Mouse (Mus musculus) embryo, embryonic 11 days (tissue): ENCODE measurements around the gene Cat.

Experiments
- DNase-seq: peaks from one replicate; pipeline ENCODE4 v3.0.0-alpha.2; 2015

Gene Cat

DNA sequence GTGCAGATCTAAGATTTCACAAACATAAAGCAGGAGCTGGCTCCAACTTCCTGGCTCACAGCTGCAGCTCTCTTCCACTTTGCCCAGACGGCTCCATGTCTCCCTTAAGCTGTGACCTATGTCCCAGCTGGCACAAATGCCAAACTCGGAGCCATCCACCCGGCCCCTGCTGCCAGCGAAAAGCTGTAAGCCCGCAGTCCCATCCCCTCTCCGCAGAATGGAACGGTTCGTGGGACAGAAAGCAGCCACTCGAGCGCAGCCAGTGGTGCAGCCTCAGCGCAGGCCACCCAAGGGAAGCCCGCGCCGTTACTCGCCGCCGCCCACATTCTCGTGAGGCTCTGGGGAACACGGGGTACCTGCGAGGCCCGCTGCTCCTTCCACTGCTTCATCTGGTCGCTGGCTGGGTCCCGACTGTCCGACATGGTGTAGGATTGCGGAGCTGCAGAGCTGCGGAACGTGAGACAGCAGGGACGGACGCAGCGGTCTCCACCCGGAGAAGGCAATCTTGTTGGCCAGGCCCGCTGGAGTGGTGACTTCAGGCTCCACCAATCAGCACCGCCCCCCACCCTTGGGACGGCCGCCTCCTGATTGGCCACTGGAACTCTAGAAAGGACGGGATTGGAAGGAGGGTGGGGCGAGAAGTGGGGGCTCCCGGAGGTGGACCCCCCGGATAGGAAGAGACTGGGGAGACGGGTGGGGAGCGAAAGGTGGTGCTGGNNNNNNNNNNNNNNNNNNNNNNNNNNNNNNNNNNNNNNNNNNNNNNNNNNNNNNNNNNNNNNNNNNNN, at the start of gene Cat:
Gene Cat (minus strand): TSS at position 544 of the 785 bp plus-strand sequence.
- peak; percentile 97 for DNase-seq

DNA sequence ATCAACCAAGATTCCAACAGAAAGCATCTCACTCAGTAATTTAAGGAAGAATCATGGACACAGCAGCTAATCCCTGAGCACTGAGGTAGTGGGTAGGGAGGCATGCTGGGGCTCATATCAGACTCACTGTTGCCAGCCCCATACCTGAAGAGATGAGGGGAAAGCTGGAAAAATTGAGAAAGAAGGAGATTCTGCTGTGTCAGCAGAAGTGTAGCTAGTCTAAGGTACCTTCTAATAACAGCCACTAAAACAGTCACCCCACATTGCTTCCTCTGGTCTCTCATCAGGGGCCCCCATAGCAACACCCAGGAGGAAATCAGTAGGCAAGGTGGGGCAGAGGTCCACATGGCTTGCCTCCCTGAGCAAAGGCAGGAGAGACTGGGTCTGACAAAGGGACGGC, 40.6 kb upstream of the Cat start:
- no peak for DNase-seq

DNA sequence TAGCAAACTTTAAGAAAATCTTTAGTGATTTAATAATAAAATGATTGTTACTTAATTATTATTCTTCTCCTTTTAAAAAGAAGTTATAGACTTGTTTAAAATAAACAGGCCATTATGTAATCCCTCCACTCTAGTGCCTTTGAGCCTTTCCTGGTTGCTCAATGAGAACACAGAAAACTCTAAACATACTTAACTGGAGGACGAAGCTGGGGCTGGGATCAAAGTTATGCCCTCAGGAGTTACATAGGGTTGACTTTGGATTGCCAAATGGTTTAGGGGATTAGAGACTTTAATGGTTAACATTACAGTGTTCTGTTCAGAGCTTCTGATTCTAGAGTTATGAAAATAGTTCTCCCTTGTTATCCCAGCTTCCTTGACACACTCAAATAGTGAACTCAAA, 31.5 kb upstream of the Cat start:
- no peak for DNase-seq

DNA sequence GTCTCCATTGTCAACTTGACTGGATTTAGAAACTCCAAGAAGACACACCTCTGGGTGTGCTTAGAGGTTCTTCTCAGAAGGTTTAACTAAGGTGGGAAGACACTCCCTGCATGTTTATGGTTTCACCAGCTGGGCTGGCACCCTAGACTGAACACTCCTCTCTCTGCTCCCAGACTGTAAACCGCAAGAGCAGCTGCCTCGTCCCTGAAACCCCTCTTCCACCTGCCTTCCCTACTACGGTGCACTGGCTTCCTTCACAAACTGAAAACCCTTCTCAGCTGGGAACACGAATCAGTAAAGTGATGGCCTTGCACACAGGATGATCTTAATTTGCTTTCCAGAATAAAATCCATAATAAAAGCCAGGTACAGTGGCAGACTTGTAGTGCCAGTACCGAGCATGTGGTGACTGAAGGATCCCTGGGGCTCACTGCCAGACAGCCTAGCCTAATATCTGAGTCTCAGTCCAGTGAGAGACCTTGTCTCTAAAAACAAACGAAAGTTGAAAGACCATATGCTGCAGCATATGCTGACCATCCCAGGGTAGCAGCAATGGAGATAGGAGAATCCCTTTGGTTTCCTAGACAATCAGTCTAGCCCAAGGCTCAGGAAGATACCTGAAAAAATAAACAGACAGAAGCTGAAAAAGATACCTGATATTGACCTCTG, 30.7 kb upstream of the Cat start:
- DNase-seq, result no peak

DNA sequence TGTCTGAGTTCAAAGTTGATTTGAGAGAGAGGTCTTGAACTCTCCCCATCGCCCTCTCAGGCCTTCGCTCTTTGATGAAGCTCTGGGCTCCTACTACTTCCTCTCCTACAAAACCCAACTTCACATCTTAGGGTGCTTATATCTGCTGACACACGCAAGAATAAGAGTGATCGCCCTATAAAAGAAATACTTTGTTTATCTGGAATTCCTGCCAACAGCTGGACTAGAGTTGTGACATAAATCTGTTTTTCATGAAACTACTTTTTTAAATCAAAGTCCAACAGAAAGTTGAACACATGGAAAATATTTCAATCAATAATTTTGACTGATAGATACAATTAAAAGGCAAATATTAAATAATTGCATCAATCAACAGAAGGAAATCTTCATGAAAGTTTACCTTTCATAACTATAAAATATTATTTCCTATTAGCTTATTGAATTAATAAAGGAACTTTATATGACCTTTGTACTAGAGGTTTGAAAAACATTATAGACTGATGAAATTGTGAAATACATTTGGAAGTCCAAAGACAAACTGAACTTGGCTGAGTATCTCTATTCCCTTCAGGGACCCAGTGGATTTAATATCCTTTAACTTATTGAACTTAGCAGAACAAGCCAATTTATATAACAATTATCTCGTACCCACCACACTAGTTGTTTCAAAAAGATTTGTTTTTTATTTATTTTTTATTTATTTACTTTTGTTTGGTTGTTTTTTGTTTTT, 27.3 kb upstream of the Cat start:
- DNase-seq, result no peak

DNA sequence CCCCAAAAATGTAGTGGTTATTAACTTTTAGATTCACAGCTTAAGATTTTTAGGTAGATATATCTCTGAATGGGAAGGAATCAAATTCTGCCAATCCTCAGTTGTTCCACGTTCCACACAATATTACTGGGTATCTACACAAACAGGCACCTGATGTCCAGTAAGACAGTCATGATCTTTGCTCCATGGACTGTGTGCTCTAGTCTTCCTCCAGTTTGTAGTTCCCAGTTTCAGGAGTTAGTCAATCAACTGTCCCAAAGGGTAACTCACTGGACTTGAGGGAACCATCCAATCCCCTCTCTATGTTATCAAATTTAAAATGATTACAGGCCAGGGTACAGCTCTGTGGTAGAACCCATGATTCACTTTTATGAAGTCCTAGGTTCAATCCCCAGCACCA, 26.7 kb upstream of the Cat start:
- DNase-seq, result no peak

DNA sequence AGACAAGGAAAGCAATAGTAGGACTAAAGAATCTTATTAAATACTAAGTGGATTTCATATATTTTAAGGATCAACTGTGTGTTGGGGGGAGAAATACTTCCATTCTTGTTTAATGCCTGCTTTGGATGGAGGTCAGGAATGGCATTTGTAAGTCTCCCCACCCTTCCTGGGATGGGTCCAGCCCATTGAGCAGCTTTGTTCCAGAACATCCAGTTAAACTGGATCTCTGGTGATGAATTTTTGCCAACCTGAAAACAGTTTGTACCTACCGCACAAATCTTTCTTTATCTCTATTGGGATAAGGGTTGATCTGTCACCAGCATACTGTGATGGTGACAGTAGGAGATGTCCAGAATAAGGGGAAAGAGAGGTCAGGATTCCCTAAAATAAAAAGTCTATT, 26.1 kb upstream of the Cat start:
- no peak for DNase-seq

DNA sequence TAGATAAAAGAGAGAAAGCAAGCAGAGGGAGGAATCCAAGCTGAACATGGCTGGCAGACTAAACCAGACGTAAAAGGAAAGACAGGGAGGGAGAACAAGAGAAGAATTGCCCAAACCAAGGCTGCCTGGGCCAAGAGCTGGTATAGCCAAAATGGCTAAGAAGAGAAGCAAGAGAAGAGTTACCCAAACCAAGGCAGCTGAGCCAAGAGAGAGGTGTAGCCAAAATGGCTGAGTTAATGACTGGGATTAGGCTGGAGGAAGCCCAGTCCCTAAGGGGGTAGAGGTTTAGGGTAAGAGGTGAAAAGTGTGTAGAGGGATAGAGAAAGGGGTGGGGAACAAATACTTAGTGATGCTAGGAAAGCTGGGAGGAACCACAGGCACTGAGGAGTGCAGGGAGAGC, 22.7 kb upstream of the Cat start:
- no peak for DNase-seq

DNA sequence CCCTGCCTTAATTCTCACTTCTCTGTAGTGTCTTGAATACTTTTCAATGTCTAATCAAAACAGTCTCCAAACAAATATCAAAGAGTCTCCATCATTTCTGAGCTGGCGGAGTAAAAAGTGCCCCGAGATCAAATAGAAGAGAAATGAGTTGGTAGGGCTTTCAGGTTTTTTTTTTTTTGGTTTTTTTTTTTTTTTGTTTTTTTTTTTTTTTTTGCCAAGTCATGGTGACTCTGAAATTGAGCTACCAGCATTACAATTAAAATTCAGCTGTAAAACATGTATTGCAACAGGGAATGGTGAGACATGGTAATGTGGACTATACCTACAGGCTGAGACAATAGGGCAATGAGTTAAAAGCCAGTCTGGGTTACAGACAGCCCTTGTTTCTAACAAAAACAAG, 21.0 kb upstream of the Cat start:
- no peak for DNase-seq

DNA sequence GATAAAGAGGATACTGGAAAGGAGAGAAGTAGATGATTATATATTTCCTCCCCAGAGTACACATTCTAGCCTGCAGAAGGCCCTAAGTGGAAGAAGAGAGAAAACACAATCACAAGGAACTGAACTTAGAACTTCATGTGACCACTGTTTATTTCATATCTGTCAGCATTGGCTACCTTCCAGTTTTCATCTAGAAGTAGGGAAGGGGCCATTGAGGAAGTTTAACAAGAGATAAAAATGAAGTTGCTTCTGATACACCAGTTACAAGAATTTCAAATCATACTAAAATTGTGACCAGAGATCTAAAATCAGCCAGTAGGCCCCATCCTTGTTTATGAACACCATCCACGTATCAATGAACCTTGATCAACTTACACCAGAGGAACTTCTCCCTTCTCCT, 19.5 kb upstream of the Cat start:
- no peak for DNase-seq

DNA sequence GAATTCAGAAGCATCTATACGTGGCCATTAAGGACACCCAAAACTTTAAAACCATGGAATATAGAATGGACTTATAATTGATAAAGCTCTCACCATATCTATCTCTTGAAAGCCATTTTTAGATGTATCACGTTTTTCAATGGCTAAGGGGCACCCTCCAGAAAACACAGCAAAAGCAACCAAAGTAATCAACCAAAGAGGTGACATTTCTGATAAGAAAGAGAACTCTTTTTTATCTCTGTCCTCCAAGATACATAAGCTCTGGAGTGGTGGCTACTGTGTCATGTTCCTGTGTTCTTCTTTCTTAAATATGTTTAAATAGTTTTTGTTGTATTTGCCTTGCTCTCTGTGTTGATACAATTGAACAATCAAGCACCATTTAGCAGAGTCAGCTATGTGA, 15.8 kb upstream of the Cat start:
- DNase-seq, result no peak

DNA sequence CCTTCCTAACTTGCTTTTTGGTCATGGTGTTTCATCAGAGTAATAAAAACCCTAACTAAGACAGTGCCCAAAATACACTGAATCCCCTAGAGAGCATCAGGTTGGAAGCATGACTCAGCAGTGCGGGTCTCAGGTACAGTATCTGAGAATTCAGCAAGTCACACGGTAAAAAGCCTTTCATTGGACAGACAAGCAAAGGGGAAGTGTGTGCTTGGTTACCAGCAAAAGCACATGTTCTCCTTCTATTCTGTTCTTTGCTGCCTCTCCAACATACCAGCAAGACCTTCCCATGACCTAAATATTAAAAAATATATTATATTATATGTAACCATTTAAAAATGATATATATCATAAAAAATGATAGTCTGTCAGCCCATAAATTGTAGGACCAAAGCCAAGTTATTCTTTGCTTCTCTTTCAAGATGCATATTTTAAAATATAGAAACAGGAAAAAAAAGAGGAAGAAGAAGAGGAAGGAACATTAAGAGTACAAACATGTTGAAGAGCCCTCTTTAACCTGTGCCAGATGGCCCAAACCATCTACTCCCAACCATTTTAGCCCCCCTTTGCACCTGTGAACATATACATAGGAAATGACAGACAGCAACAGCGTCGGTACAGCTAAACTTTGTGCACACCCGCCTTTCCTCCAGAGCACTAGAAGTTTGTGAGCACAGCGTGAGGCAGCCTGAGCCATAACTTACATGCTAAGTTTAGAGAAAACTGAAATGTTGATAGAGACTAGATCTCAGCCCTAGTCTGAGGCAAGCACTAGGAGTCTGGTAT, 10.9 kb upstream of the Cat start:
- DNase-seq, result no peak

DNA sequence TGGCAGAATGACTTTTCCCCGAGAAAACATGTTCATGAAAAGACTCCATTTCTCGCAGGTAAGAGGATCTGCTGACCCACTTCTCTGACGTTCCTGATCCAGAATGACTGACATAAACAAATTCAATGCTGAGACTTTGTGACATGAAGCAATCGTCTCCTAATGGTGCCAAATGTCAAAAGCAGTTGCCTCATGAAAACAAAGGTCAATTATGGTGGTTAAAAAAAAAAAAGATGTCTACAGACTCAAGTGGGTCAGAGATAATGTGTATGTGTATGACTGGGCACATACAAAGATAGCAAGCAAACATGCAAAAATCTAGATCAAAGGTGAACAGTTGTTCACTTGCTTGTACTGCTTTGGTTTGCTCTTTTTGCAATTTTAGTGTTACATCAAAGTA, 8.9 kb upstream of the Cat start:
- DNase-seq, result no peak

DNA sequence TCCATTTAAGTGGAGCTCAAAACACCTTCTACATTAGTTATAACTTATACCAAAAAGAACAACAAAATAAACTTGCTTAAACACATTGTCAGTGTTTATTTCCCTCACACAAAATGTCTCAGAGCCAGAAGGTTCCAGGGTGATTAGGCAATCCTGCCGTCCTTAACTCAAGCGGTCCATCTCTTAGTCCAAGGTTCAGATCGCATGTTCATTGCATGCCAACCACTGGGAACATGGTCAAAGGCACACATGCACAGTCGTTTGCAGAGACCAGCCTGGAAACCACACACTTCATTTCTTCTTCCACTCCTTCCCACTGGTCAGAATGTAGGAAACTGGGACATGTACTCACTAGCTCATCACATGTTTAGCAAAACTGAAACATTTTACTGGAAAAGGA, 7.6 kb upstream of the Cat start:
- no peak for DNase-seq

DNA sequence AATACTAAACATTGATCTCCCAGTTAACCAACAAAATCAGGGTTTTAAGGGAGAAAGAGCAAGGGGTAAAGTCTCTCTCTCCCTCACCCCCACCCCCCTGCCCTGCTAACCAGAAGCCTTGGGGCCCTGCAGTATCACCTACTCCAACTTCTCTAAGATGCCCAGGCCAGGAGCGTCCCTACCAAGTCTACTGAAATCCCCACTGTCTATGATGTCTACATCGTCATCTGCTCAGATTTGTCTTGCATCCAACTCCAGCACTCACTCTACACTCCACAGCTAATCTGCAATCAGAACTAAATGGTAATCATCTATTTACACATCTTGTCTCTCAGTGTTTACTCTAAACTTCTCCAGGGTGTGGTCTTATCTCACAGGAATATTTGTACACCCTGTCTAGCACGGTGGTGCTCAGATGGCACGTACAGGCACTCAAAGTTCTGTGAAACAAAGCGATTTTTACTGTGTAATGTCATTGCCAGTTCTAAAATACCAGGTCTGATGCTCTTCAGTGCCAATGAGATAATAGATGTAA, 907 bp downstream of the Cat start:
- DNase-seq, result peak; percentile 5

DNA sequence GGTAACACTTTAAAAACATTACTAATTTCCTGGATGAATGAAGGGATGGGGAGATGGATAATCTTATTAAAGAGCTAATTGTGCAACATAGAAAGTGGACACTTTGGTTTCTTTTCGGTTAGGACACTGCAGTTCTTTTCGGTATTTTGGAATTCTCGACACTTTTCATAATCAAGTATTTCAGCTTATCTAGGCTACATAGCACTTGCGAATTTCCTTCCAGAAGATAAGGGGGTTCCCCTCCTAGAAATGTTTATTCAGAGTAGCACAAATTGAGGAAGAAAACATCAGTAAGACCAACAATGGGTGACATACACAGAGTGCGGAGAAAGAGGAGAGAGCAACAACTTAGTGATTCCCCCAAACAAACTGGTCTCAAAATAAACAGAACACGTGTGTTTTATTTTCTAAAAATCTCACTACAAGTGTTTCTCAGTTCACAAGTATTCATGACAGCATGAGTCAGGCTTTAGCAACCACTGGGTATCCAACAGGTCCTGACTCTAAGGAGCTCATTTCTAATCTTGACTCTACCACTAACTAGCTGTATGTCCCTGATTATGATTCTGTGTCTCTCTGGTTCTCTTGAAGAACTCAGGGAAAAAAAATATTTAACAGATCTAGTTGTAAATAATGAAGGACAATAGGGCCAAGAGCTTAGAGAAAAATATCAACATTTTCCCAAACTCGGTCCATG, 1.5 kb downstream of the Cat start:
- DNase-seq, result no peak

DNA sequence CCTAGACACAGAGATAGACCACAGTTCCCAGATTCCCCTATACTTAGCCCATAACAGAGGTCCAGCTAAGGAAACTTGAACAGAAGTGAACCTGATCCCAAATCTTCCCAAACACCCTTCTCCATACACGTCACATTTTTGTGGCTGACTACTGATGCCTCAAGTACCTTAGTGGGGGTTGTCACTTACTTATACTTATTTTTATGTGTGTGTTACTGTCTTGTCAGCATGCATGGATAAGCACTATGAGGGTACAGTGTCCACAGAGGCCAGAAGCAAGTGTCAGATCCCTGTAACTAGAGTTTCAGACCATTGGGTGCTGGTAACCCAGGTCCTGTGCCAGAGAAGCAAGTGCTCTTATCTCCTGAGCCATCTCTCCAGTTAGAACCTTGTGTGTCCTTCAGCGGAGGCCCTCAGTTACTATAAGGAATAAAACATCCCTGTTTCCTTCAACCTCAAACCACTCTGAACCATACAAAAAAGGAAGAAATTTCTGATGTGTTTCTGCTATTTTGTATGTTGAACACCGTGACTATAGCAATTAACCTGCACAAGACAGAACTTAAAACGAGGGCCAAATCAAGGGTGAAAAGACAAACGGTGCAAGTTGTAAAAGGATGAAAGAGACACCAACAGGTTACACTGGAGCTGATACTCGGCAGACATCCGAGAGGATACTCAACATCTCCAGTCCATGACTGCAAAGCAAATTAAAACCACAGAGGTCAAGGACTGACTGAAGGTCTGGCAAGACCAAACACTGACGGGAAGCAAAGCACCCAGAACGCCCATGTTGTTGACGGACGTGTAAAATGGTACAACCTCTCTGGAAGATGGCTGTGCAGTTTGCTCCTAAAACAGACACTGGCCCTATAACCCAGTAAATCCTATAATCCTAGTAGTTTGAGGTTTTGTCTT, 3.4 kb downstream of the Cat start:
- DNase-seq, result no peak

DNA sequence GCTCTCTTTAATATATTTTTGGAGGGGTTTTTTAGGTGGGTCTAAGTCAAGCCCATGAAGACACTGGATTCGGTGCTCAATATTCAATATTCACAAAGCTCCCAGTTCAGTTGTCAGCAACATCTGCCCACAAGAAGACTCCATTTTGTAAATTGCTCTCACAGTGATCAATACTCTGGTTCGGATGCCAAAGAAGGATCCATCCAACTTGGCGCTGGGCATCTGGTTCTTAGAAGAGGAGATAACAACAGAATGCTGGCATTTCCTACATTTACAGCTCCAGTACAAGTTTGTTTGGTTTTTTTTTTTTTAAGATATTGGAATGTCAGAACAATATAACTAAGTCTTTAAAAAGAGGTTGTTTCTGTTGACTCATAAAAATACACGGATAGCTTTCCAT, 4.1 kb downstream of the Cat start:
- no peak for DNase-seq

DNA sequence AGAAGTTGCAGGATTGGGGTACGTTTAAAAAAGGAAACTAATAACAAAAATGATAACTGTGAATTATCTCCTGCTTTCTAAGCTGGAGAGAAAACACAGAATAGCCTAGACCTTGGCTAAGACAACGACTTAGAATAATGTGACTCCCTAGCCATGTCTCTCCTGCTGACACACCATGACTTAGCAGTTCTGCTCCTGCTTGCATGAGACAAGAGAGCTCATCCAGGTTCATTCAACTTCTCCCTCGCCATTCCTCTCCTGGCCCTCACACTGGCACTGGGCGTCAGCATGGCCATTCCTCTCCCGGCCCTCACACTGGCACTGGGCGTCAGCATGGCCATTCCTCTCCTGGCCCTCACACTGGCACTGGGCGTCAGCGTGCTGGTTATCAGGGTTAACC, 4.7 kb downstream of the Cat start:
- DNase-seq, result no peak

DNA sequence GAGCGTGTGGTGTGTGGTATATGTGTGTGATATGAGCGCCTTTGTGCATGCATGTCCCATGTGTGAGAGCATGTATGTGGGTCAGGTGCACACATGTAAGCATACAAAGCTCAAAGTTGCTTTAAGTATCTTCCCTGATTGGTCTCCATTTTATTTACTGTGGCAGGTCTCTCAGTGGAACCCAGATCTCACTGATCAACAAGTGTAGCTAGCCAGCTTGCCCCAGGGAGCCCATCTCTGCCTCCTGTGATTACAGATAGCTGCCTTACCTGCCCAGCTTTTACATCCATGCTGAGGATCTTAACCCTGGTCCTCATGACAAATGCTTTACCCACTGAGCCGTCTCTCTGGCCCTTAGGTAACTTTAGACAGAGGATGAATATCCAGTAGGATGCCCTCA, 6.6 kb downstream of the Cat start:
- no peak for DNase-seq

DNA sequence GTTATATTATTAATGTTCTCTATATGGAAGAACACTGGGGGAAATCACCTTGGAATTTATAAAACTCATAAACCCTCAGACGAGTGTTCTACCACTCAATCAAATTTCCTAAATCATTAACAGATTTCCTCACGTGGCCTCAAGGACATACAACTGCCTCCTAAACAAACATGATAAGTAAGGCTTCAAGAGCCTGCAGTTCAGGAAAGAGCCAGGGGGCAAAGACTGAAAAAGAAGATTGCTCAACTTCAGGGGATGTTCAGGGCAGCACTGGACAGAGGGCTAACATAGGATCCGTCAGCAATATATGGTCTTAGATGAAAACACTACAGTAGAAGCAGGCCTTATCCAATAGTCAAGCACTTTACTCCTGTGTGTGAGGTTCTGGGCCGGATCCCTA, 7.5 kb downstream of the Cat start:
- DNase-seq, result no peak
